Mouse (Mus musculus): ENCODE measurements around the gene Doc2g.

DNA sequence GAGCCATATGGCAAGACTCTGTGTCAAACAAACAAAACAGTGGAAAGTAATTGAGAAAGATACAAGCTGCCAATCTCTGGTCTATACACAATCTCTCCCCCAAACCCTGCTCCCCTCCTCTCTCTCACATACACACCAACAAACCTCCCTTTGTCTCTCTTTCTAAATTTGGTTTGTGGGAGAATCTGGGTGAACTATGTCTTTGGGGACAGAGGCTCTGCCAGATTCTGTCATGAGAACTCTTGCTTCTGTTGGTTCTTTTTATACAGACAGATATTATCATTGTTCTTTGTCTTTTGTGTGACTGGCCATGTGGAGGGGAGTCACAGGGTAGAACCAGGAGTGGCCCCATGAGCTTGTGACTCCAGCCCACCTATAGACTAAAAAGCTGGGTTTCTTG is 24.5 kb downstream of the Doc2g start:
- no peak for TF ChIP-seq CTCF (IDR thresholded peaks at IDR 0.05; ENCODE audit: borderline replicate concordance, insufficient read depth, low read depth, low read length)
- no peak for TF ChIP-seq POLR2A (IDR thresholded peaks at IDR 0.05; ENCODE audit: borderline replicate concordance, insufficient read depth, low read length)
